Mouse (Mus musculus) subcutaneous adipose tissue, adult 2 months (tissue): ENCODE measurements around the gene Zfp969. TPM values are rescaled to one million over a fixed set of nuclear protein-coding genes. Genes with fewer than 3 reads are reported as not detected.

Experiments used
- polyA plus RNA-seq: library from polyadenylated mRNA; depleted of rRNA; stranded (reverse); fragments of >200 nt; gene quantifications from 2 replicates; pipeline ENCODE4 v1.2.3, GENCODE M21; 2012; ENCODE audit warnings: low replicate concordance; rRNA removed

Gene Zfp969
- polyA plus RNA-seq, result 2.8 TPM in 1 of 2 replicates, not detected in the other

GRCm38 (mm10) chr2:175703546-175703945 is at the start of gene Zfp969:
Gene Zfp969, minus strand, starts transcription at chr2:175703646.

GRCm38 (mm10) chr2:175741237-175741636 is 37.8 kb upstream of the Zfp969 start, which contains the start of gene Gm2007:
Gene Gm2007, plus strand, starts transcription at chr2:175741537.

GRCm38 (mm10) chr2:175643678-175644077 is 59.8 kb downstream of the Zfp969 start, which contains the start of gene Gm11007:
Gene Gm11007, plus strand, starts transcription at chr2:175643978.

Other genes starting within 250 kb of the Zfp969 start
- 0.81 and 1.4 TPM in 2 replicates for gene Zfp965, start 233.7 kb downstream of the Zfp969 start, polyA plus RNA-seq
- gene Gm11007, start 59.7 kb downstream of the Zfp969 start, polyA plus RNA-seq, result not detected in 2 replicates
- not detected in 2 replicates for gene Gm2007, start 37.9 kb upstream of the Zfp969 start, polyA plus RNA-seq
- 2.9 and 3.6 TPM in 2 replicates for gene Gm14288, start 97.4 kb upstream of the Zfp969 start, polyA plus RNA-seq
- 4.9 and 9.2 TPM in 2 replicates for gene Gm6710, start 165.6 kb upstream of the Zfp969 start, polyA plus RNA-seq
- 0.93 and 0.95 TPM in 2 replicates for gene Zfp966, start 227.5 kb upstream of the Zfp969 start, polyA plus RNA-seq